Mouse (Mus musculus): ENCODE measurements around the gene N4bp3.
"Not testable (repeated sequence)": the region's sequence is repeated elsewhere in the genome, so short reads cannot be mapped to it uniquely, and the experiment has no call there.

Gene N4bp3

GRCm38 (mm10) chr11:51650691-51651515, at the start of gene N4bp3, which contains the start of gene D930048N14Rik:
Gene N4bp3, minus strand, starts transcription at chr11:51650842.
Gene D930048N14Rik, plus strand, starts transcription at chr11:51650954.
- DNase-seq (ENCODE audit: low read depth) = no peak

DNA sequence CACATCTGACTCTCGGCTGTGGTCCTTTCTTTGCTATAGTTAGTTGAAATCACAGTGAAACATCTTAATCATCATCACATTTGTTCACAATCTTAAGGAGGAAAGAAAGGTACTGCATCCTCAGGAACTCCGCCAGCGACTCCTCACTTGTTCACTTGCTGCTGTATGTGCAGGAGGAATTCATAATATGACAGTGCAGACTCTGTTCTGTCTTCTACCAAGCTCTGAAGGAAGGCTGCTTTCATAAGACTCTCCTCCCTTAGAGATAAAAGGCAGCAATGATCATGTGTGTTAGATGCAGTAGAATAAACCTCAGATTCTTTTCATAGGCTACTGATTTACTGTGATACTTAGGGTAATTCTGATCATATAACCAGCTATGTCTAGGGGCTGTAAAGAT, 44.3 kb upstream of the N4bp3 start:
- DNase-seq (ENCODE audit: low read depth) = no peak

GRCm38 (mm10) chr11:51690597-51690996, 40.0 kb upstream of the N4bp3 start:
- DNase-seq (ENCODE audit: low read depth) = not testable (repeated sequence)

- no peak for DNase-seq (ENCODE audit: low read depth)
These were observed 38.7 kb upstream of the N4bp3 start for GRCm38 (mm10) chr11:51689343-51689742.

GRCm38 (mm10) chr11:51688330-51689328, 38.0 kb upstream of the N4bp3 start, which contains the start of gene 0610009B22Rik:
Gene 0610009B22Rik, minus strand, starts transcription at chr11:51688874.
- DNase-seq (ENCODE audit: low read depth) = peak; percentile 100

DNA sequence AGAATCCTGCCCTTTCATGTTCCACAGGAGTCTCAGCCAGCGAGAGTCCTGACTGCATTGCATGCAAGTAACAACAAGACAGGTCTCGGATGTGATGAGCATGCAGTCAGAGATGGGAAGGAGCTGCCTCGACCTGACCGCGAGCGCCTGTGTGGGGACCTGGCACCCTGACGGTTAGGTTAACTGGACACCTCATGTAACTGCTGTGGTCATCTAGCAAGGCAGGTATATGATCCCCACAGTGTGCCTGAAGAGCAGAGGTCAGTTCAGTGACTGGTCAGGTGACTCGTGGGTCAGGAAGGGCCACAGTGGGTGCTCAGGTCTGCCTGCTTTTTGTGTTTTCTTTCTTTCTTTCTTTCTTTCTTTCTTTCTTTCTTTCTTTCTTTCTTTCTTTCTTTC, 31.3 kb upstream of the N4bp3 start:
- DNase-seq (ENCODE audit: low read depth) = no peak

DNA sequence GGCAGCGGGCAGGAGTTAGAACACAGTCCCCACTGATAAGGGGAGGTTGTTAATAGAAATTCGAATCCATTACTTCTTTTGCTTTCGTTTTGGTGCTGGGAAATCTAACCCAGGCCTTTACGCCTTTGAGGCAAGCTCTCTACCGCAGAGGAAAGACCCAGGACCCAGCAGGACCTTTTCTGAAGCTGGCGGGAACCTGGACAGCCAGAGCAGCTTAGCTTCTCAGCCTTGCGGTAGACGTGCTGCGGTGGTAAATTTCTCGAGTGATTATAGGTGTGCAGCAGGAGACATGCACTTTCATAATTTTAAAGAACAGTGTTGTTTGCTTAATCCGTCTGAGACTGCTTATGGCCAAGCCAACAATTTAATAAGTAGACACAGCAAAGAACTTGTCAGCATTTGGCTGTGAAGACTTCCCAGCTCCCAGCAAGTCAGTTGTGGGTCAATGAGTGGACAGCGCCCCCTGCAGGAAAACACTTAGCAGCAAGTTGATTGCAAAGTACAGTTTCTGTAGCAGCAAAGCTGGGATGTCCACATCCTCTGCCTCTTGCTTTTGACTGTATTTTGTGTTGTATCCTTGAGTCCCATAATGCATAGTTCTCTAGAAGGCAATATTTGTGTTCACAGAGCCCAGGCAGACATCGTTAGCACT, 30.8 kb upstream of the N4bp3 start:
- DNase-seq (ENCODE audit: low read depth) = no peak

DNA sequence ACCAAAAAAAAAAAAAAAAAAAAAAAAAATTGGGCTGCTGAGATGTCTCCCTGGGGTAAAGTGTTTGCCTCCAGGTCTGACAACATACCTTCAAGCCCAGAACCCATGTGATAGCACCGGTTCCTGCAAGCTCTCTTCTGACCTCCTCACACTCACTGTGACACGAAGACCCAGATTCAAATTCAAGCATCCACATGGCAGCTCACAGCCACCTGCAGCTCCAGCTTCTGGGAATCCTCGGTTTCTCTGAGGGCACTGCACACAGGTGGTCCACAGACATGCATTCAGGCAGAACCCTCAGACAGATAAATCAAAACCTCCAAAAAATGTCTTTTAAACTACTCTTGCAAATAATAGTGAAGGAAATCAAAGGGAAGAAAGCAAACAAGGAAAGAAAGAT, 28.8 kb upstream of the N4bp3 start:
- DNase-seq (ENCODE audit: low read depth) = no peak

GRCm38 (mm10) chr11:51677737-51678418, 27.2 kb upstream of the N4bp3 start:
- DNase-seq (ENCODE audit: low read depth) = no peak

DNA sequence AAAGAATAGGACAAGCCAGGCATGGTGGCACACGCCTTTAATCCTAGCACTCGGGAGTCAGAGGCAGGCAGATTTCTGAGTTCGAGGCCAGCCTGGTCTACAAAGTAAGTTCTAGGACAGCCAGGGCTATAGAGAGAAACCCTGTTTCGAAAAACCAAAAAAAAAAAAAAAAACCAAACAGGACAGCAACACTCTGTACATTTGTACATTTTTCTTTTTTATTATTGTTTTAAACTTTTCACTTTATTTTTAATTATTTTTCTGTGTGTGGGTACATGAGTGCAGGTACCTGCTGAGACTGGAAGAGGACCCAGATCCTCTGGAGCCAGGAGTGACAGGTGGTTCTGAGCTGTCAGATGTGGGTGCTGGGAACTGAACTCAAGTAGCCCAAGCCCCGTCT, 24.7 kb upstream of the N4bp3 start:
- DNase-seq (ENCODE audit: low read depth) = no peak

DNA sequence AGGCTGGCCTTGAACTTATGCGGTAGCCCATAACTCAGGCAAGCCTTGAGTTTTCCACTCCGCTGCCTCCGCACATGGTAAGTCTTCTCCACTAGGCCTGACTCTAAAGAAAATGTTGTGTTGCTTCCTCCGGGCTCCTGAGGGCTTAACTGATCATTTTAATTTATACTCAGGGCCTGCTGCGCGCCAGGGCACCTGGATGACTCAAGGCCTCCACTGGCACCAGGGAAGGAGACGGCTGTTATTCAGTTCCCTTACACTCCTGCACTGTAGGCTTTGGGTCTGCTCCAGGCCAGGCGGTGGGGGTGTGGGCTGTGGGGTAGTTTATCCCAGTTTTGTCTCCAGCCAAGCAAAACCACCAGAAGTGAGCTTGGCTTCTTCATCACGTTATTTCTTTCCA, 22.6 kb upstream of the N4bp3 start:
- peak; percentile 67 for DNase-seq (ENCODE audit: low read depth)

GRCm38 (mm10) chr11:51671376-51671775, 20.7 kb upstream of the N4bp3 start:
- no peak for DNase-seq (ENCODE audit: low read depth)

DNA sequence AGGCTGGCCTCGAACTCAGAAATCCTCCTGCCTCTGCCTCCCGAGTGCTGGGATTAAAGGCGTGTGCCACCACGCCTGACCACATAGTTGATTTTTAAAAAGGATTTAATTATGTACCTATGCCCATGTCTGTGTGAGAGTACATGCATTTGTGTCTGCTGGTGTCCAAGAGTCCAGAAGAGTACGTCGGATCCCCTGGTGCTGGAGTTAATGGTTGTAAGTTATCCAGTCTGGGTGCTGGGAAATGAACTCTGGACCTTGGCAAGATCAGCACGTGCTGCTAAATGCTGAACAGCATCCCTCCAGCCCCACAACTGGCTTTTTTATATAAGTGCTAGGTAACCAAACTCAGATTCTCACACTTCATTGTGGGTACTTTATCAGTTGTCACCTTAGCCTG, 20.2 kb upstream of the N4bp3 start:
- no peak for DNase-seq (ENCODE audit: low read depth)

GRCm38 (mm10) chr11:51664747-51665146, 14.1 kb upstream of the N4bp3 start:
- not testable (repeated sequence) for DNase-seq (ENCODE audit: low read depth)

GRCm38 (mm10) chr11:51662632-51663031, 12.0 kb upstream of the N4bp3 start:
- no peak for DNase-seq (ENCODE audit: low read depth)

GRCm38 (mm10) chr11:51661867-51662365, 11.3 kb upstream of the N4bp3 start:
- DNase-seq (ENCODE audit: low read depth) = no peak

- DNase-seq (ENCODE audit: low read depth) = no peak
These were observed 8.1 kb upstream of the N4bp3 start for GRCm38 (mm10) chr11:51658705-51659104.

GRCm38 (mm10) chr11:51658291-51658690, 7.6 kb upstream of the N4bp3 start:
- no peak for DNase-seq (ENCODE audit: low read depth)

DNA sequence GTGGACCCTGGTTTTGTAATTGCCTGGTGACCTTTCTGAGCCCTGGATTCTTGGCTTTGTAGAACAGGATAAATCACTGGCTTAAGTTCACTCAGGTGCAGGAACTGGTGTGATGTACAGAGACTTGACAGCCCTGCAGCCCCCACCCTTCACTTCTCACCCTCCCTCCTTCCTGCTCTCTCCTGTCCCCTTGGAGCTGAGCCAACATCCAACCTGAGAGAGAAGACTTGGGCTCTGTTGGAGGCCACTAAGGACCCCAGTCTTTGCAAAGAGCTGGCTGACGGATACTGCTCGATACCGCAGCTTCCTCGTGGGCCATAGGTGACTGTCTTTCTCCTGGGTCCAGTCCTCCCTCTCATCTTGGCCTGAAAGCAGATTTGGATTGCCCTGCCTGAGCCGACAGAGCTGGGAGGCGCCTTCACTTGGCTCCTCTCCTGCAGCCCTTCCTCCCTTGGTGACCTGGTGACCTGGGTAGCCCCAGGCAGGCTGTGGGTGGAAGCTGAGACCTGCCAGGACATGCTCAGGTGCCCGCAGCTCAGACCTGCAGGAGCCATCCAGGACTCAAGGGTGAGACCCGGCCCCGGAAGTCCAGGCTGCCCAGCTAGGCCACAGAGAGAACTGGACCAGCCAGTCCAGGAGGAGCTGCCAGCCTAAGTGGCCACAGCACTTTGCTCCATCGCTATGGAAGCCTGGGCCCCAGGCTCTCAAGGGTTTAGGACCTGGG, 6.3 kb upstream of the N4bp3 start:
- DNase-seq (ENCODE audit: low read depth) = no peak

DNA sequence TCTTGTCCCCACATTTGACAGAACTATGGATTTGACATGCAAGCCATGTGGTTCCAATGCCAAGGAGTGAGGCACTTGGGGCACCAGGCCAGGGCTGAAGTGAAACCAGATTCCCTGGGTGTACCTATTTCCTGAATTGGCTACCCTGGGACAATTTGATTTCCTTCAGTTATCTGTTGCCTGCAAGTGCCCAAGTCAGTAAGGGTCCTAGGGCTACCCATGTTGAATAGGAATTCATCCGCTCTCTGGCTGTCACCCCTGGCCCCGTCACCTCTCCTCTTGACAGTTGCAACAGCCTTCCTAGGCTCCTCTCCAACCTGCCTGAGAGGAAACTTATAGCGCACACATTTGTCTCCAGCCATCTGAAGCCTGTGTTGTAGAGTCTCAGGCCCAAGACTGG, 4.2 kb upstream of the N4bp3 start:
- no peak for DNase-seq (ENCODE audit: low read depth)

- no peak for DNase-seq (ENCODE audit: low read depth)
These were observed 3.1 kb upstream of the N4bp3 start for GRCm38 (mm10) chr11:51653736-51654135.
